Mouse (Mus musculus) thymus, adult 18-20 months (tissue): Measurements from ENCODE around the gene Ep400.

Experiments used
- DNase-seq, 2 experiments: peaks; one replicate each; pipeline ENCODE4 v3.0.0; 2022; ENCODE audit warnings: mixed read lengths in 2 of 2

Gene Ep400

GRCm38 (mm10) chr5:110659682-110660081, 110.8 kb downstream of the Ep400 start:
- DNase-seq, result no peak

DNA sequence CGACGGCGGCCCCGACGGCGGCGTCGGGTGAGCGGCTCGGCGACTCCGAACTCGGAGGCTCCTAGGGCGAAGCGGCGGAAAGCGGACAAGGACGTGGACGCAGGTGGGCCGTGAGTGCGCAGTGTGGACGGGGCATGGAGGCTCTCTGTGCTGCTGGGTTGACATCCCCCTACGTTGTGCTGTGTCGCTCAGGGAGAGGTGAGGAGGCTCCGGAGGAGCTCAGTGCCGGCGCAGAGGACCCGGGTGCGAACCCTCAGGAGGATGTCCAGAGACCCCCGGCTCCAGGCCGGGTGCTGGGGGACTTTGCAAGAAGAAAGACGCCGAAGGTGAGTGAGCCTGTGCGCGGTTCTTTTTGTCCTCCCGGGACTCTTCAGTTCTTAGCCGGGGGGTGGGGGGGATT, 116.8 kb downstream of the Ep400 start:
- DNase-seq, result peak in 1 of 2 experiments; percentile 20

DNA sequence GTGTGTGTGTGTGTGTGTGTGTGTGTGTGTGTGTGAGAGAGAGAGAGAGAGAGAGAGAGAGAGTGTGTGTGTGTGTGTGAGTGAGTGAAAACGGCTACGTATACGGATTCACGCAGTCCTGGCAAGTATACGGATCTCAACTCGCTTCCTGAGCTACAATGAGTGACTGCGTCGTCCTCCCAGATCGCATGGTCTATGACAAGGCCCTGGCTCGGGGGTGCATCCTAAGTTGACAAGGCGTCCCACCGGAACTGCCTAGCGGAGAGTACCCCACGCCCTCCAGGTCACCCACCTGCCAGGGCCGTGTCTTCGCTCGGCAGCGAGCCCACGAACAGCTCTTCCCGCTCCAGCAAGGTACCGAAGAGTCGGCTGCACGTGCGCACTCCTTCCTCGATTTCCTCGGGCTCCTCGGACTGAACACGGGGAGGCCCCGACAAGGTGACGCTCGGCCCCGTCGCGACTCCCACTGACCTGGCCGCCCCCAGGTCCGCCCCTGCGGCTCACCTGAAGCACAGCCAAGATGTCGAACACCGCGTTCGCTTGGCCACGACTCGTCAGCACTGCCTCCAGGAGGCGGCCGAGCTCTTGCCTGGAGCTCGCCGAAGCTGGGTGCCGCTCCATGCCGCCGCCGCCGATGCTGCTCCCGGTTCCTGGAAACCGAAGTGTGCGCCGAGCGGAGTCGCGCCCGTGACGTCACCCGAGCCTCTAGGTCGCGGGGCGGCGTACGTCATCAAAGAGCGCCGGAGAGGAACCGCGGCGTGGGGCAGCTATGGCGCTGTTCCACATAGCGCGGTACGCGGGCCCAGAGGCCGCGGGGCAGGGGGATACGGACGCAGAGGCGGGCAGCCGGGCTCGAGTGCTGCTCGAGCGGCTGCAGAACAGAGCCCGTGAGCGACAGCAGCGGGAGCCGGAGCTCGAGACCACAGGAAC, 117.5 kb downstream of the Ep400 start, which contains the start of the genes Noc4l and Ddx51:
Noc4l (minus strand) TSS at position 699 of the 930 bp plus-strand sequence.
Ddx51 (plus strand) TSS at position 733 of the 930 bp plus-strand sequence.
- DNase-seq, result peak; percentile 83 to 85

DNA sequence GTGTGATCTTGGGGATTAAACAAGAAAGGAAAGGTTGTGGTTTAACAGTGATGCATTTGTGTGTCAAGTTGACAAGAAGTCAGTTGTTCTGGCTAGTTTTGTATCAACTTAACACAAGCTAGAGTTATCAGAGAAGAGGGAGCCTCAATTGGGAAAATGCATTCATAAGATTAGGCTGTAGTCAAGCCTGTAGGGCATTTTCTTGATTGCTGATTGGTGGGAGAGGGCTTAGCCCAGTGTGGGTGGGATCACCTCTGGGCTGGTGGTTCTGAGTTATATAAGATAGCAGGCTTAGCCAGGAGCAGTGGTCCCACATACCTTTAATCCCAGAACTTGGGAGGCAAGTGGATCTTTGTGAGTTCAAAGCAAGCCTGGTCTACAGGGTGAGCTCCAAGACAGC, 124.1 kb downstream of the Ep400 start:
- DNase-seq, result no peak

GRCm38 (mm10) chr5:110639459-110639858, 131.1 kb downstream of the Ep400 start:
- DNase-seq, result peak; percentile 42 to 57

DNA sequence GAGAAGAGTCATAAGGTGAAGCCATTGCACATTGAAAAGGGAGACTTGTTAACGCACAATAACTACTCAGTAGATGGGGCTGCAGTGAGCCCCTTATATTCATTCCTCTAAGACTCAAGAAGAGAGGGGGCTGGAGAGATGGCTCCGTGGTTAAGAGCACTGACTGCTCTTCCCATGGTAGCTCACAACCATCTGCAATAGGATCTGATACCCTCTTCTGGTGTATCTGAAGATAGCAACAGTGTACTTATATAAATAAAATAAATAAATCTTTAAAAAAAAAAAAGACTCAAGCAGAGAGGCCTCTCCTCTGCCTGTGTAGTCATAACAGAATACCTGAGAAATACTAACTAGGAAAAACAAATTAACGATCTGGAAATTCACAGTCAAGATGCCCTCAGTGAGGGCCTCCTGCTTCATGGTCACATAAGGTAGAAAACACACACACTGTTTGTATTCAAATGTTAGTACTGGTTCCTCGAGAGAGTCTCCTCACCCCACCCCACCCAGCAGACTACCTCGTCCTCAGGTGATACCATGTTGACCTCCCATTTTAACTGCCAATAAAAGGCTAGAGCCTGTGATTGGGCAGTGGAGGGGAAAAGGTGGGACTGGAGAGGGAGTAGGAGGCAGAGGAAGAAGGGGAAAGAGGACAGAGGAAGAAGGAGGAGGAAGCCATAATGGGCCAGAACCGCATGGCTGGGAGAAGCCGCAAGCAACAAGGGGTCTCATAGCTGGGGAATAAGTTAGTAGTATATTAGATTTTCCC, 132.0 kb downstream of the Ep400 start:
- no peak for DNase-seq

DNA sequence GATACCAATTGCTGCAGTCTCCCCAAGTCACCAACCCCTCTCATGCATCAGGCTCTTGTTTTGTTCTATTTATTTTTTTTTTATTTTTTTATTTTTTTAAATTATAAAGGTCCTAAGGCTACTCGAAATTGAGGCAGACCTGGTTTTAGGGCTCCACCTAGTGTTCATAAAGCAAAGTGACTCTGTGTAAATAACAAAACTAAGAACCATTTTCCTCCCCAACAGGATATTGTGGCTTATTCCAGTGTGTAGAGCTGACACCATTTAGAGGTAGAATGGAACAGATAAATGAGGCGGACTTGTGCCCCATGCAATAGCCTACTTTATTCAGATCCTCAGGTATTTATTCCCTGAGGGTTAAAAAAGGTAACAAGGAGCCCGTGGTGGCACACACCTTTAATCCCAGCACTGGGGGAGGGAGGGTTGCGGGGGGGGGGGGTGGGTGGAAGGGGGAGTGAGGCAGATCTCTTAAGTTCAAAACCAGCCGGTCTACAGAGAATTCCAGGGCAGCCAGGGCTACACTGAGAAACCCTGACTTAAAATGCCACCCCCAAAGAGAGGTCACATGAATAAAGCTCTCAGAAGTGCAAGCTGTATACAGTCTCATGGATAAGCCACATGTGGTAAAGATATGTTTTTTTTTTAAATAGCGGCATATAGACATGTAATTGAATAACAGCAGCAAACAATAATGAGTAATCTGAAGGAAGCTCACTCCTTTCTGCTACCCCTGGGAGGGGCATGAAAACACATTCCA, 134.4 kb downstream of the Ep400 start:
- no peak for DNase-seq

GRCm38 (mm10) chr5:110629525-110630120, 140.9 kb downstream of the Ep400 start:
- DNase-seq, result no peak

DNA sequence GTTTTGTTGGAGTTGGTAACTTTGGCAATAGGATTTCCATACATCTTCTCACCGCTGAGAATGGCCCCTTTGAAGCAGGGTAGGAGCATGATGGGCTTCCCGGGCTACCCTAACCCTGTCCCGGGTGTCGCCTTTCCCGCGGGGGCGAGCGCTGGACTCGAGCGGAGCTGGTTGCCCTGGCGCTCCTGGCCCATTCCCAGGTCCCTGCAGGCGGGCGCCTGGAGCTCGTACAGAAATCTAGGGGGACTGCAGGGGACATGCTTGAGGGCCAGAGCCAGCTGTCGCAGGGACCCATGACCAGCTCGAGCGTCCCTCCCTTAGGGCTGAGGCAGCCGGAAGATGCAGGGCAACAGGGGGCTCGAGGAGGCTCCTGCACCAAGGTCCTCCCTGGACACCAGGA, 142.4 kb downstream of the Ep400 start:
- no peak for DNase-seq

DNA sequence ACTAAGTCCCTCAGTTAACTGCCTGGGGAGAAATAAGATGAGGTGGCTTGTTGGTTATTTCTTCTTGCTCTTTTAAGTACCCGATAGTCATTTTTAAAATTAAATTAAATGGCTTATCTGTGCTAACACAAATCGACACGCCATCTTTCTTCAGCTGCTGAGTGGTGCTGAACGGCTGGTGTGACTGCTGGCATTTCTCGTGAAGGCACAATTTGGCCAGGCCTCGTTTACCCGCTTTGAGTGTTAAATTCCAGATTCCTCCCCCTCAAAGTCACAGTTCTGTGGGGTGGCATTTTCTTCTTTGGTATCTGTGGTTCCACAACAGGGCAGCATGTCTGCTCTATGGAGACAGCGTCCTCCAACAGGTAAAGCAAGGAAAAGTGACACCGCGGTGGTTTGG, 143.2 kb downstream of the Ep400 start:
- no peak for DNase-seq

- no peak for DNase-seq
Observed at GRCm38 (mm10) chr5:110624319-110624718, 146.2 kb downstream of the Ep400 start.

- DNase-seq, result no peak
Observed at GRCm38 (mm10) chr5:110619226-110619625, 151.3 kb downstream of the Ep400 start.
